Mouse (Mus musculus): ENCODE results near the gene Smim17.

DNA sequence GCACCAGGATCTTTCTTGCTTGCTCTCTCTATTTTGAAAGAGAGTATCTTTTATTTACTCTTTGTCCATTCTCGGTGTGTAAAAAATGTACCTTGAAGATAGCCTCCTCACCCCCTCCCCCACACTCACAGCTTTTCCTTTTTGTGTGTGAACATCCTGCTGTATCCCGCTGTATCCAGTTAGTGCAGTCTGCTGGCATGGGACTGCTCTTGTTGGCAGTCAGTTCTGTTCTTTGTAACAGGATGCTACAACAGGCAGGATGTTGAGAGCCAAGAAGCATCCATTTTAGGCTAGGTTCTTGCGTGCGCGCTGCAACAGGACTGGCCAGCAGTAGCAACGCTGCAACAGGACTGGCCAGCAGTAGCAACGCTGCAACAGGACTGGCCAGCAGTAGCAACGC lies 11.5 kb upstream of the Smim17 start:
- TF ChIP-seq CTCF (conservative IDR thresholded peaks at IDR 0.05; ENCODE audit: low read length) (no peak), NANOG (IDR thresholded peaks at IDR 0.05; ENCODE audit: borderline replicate concordance, low read length) (no peak), POU5F1 (IDR thresholded peaks at IDR 0.05; ENCODE audit: borderline replicate concordance, low read length) (no peak)
